Mouse (Mus musculus) small intestine, adult 2 months (tissue): ENCODE results near the gene Tex14. TPM values are rescaled to one million over a fixed set of nuclear protein-coding genes. Genes with fewer than 3 reads are reported as not detected.
"Not testable (repeated sequence)": the region's sequence is repeated elsewhere in the genome, so short reads cannot be mapped to it uniquely, and the experiment has no call there.

Experiments
- H3K27ac ChIP-seq: fragments of 200-500 bp; 2 replicates; pipeline ENCODE4 v1.5.1; 2012; ENCODE audit warnings: low read depth, low read length, control low read depth, inconsistent platforms; ENCODE audit not compliant: insufficient read depth
- H3K27me3 ChIP-seq: fragments of 200-500 bp; 2 replicates; pipeline ENCODE4 v1.6.1; 2012; ENCODE audit warnings: mild to moderate bottlenecking, moderate library complexity, low read length, inconsistent platforms; ENCODE audit not compliant: control insufficient read depth, insufficient read depth
- H3K36me3 ChIP-seq: fragments of 200-500 bp; 2 replicates; pipeline ENCODE4 v1.6.1; 2012; ENCODE audit warnings: mild to moderate bottlenecking, low read length, control low read depth, inconsistent platforms; ENCODE audit not compliant: control insufficient read depth, insufficient read depth
- H3K4me1 ChIP-seq: fragments of 200-500 bp; 2 replicates; pipeline ENCODE4 v1.6.1; 2012; ENCODE audit warnings: low read length, inconsistent platforms, mixed read lengths; ENCODE audit not compliant: control insufficient read depth, insufficient read depth, insufficient read length
- H3K4me3 ChIP-seq: fragments of 200-500 bp; 2 replicates; pipeline ENCODE4 v1.5.1; 2012; ENCODE audit warnings: low read depth, mild to moderate bottlenecking, control low read depth, inconsistent platforms, low read length, moderate library complexity
- CTCF ChIP-seq: fragments of 200-500 bp; IDR thresholded peaks from 2 replicates; pipeline ENCODE4 v1.5.1; 2012; ENCODE audit warnings: low read depth, mild to moderate bottlenecking, control low read depth, inconsistent platforms, low read length, moderate library complexity, mixed read lengths; ENCODE audit not compliant: insufficient replicate concordance, insufficient read length; ENCODE audit errors: extremely low read depth
- POLR2A ChIP-seq: fragments of 200-500 bp; IDR thresholded peaks from 2 replicates; pipeline ENCODE4 v1.6.1; 2012; ENCODE audit warnings: low read depth, mild to moderate bottlenecking, control low read depth, inconsistent platforms, low read length, moderate library complexity
- WGBS: fragments of 180-500 bp; shearing (Covaris S2); methylation state at CpG from one replicate; pipeline ENCODE4 v1.1.7; 2018; 5-methylcytosine and 5-hydroxymethylcytosine counted together
- polyA plus RNA-seq: library from polyadenylated mRNA; depleted of rRNA; stranded (reverse); fragments of >200 nt; gene quantifications from 2 replicates; pipeline ENCODE4 v1.2.3, GENCODE M21; 2012

Gene Tex14
- polyA plus RNA-seq, 1 experiment, result 0.19 TPM

GRCm38 (mm10) chr11:87468706-87469315 lies 63.9 kb downstream of the Tex14 start:
- H3K36me3 ChIP-seq, result no peaks in the 10 kb centered on the region
- peaks cover 12% of the 10 kb centered on the region for H3K4me1 ChIP-seq
- H3K4me3 ChIP-seq, result no peak overlapping the region
- H3K27me3 ChIP-seq, result no peaks in the 10 kb centered on the region
- H3K27ac ChIP-seq, result no peak overlapping the region
- TF ChIP-seq CTCF (no peak), POLR2A (no peak)
- WGBS, result 79% methylated on average over 9 of the region's 9 CpGs

GRCm38 (mm10) chr11:87470807-87471698 lies 66.2 kb downstream of the Tex14 start:
- H3K27me3 ChIP-seq, H3K27ac ChIP-seq, H3K4me1 ChIP-seq, H3K36me3 ChIP-seq: not testable (repeated sequence)
- H3K4me3 ChIP-seq, result peak overlapping the region; percentile 40
- under 1% methylated on average over 29 of the region's 63 CpGs for WGBS

- not testable (repeated sequence) for H3K4me1 ChIP-seq, H3K27ac ChIP-seq, H3K36me3 ChIP-seq, H3K4me3 ChIP-seq, H3K27me3 ChIP-seq
- WGBS, result 0% methylated on average over 1 of the region's 3 CpGs
Measured at GRCm38 (mm10) chr11:87471699-87471997, 66.8 kb downstream of the Tex14 start.

GRCm38 (mm10) chr11:87472058-87472457 lies 67.2 kb downstream of the Tex14 start:
- H3K27ac ChIP-seq, H3K36me3 ChIP-seq, H3K4me1 ChIP-seq, H3K27me3 ChIP-seq, H3K4me3 ChIP-seq: not testable (repeated sequence)
- WGBS, result 29% methylated on average over 4 of the region's 4 CpGs

GRCm38 (mm10) chr11:87479172-87479571 lies 74.3 kb downstream of the Tex14 start:
- H3K27me3 ChIP-seq, H3K4me1 ChIP-seq, H3K36me3 ChIP-seq, H3K4me3 ChIP-seq, H3K27ac ChIP-seq: not testable (repeated sequence)
- 89% methylated on average over 2 of the region's 2 CpGs for WGBS

- H3K4me3 ChIP-seq, result no peak overlapping the region
- WGBS, result 81% methylated on average over 3 of the region's 3 CpGs
- H3K36me3 ChIP-seq, result no peaks in the 10 kb centered on the region
- no peak overlapping the region for H3K27ac ChIP-seq
- H3K27me3 ChIP-seq, result no peaks in the 10 kb centered on the region
- TF ChIP-seq CTCF (no peak), POLR2A (no peak)
- H3K4me1 ChIP-seq, result no peaks in the 10 kb centered on the region
Measured at GRCm38 (mm10) chr11:87483796-87484326, 79.0 kb downstream of the Tex14 start.

GRCm38 (mm10) chr11:87488948-87489347 lies 84.1 kb downstream of the Tex14 start:
- no peaks in the 10 kb centered on the region for H3K27me3 ChIP-seq
- no peaks in the 10 kb centered on the region for H3K4me1 ChIP-seq
- no peak overlapping the region for H3K27ac ChIP-seq
- 90% methylated on average over 3 of the region's 3 CpGs for WGBS
- no peak overlapping the region for H3K4me3 ChIP-seq
- no peaks in the 10 kb centered on the region for H3K36me3 ChIP-seq
- no peak for TF ChIP-seq POLR2A
- no peak for TF ChIP-seq CTCF

GRCm38 (mm10) chr11:87504690-87505214 lies 99.9 kb downstream of the Tex14 start:
- H3K4me3 ChIP-seq, result no peak overlapping the region
- no peaks in the 10 kb centered on the region for H3K36me3 ChIP-seq
- no peaks in the 10 kb centered on the region for H3K27me3 ChIP-seq
- TF ChIP-seq POLR2A (no peak), CTCF (no peak)
- H3K4me1 ChIP-seq, result no peaks in the 10 kb centered on the region
- WGBS, result 54% methylated on average over 5 of the region's 5 CpGs
- H3K27ac ChIP-seq, result no peak overlapping the region
